Mouse (Mus musculus) heart, embryonic 16.5 days (tissue): Measurements from ENCODE around the gene Sectm1a. TPM values are rescaled to one million over a fixed set of nuclear protein-coding genes. Genes with fewer than 3 reads are reported as not detected.

Experiments used
- ATAC-seq: fragments of 200-750 bp; cut with Nextera tagmentation; replicated peaks from 2 replicates; pipeline ENCODE4 v1.8.0; 2017; ENCODE audit warnings: moderate number of reproducible peaks; ENCODE audit not compliant: insufficient read depth, low FRiP score; ENCODE audit errors: extremely low read depth
- H3K27ac ChIP-seq: fragments of 300-500 bp; sonication (generic); 2 replicates; pipeline ENCODE4 v1.5.1; 2014; ENCODE audit warnings: mild to moderate bottlenecking, low read length, control low read depth, moderate library complexity
- H3K27me3 ChIP-seq: fragments of 300-500 bp; sonication (generic); 2 replicates; pipeline ENCODE4 v1.6.1; 2014; ENCODE audit warnings: low read length, mixed read lengths; ENCODE audit not compliant: control insufficient read depth, insufficient read depth
- H3K36me3 ChIP-seq: fragments of 300-500 bp; sonication (generic); 2 replicates; pipeline ENCODE4 v1.6.1; 2014; ENCODE audit not compliant: control insufficient read depth, insufficient read depth
- H3K4me1 ChIP-seq: fragments of 300-500 bp; sonication (generic); 2 replicates; pipeline ENCODE4 v1.6.1; 2014; ENCODE audit warnings: low read length, mixed read lengths; ENCODE audit not compliant: control insufficient read depth, insufficient read depth
- H3K4me2 ChIP-seq: fragments of 300-500 bp; sonication (generic); 2 replicates; pipeline ENCODE4 v1.6.1; 2014; ENCODE audit warnings: low read depth, mild to moderate bottlenecking, control low read depth, low read length
- H3K4me3 ChIP-seq: fragments of 300-500 bp; sonication (generic); 2 replicates; pipeline ENCODE4 v1.5.1; 2014; ENCODE audit warnings: mild to moderate bottlenecking, control low read depth, low read length
- H3K9ac ChIP-seq: fragments of 300-500 bp; sonication (generic); 2 replicates; pipeline ENCODE4 v1.6.1; 2014; ENCODE audit warnings: low read length, control low read depth
- H3K9me3 ChIP-seq: fragments of 300-500 bp; sonication (generic); replicated peaks from 2 replicates; pipeline ENCODE4 v1.6.1; 2016; ENCODE audit warnings: low read length; ENCODE audit not compliant: control insufficient read depth
- WGBS: fragments of 180-500 bp; shearing (Covaris S2); extraction: QIAGEN DNeasy Blood & Tissue Kit; methylation state at CpG from one replicate; pipeline ENCODE4 v1.1.7; 2014; 5-methylcytosine and 5-hydroxymethylcytosine counted together
- polyA plus RNA-seq: library from polyadenylated mRNA; unstranded; fragments of >200 nt; fragmentation: Nextera tagmentation; extraction: Ambion mirVana; gene quantifications from 2 replicates; pipeline ENCODE4 v1.2.1, GENCODE M21; 2015

Sectm1a gene
- polyA plus RNA-seq, 1 experiment from 2014 or later, result 0.51 TPM

DNA sequence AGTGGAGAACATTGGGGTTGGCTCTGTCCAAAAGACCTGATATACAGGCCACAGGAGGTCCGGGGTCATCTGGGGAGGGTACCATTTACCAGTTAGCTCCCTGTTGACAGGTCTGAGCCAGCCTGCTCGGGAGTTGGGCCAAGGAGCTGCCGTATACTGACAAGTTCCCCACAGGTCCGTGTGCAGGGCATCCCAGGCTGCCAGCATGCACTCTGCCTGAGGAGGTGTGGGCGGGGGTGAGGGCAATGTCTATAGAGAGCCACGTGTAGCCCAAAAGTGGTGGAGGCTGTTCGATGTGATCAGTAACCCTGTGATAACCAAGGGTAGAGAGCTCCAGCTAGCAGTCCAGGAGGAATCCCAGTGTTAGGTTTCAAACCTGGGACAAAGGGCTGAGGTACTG is 18.7 kb upstream of the Sectm1a start:
- 43% methylated on average over 7 of the region's 7 CpGs for WGBS
- H3K27ac ChIP-seq, result no peak overlapping the region

GRCm38 (mm10) chr11:121092606-121093585 is 11.9 kb upstream of the Sectm1a start:
- H3K36me3 ChIP-seq, result no peaks in the 10 kb centered on the region
- no peak for ATAC-seq
- H3K4me1 ChIP-seq, result 0 out of 2 replicates have a peak, but pooled peaks cover 2% of the 10 kb centered on the region
- H3K9me3 ChIP-seq, result no peaks in the 10 kb centered on the region
- no peak overlapping the region for H3K4me2 ChIP-seq
- no peak overlapping the region for H3K9ac ChIP-seq
- 86% methylated on average over 14 of the region's 14 CpGs for WGBS
- H3K27me3 ChIP-seq, result no peaks in the 10 kb centered on the region
- H3K27ac ChIP-seq, result no peak overlapping the region
- no peak overlapping the region for H3K4me3 ChIP-seq

More for the DNA sequence above, 18.7 kb upstream of the Sectm1a start:
- no peak for ATAC-seq
- Histone ChIP-seq H3K4me2 (no peak overlapping the region), H3K36me3 (no peaks in the 10 kb centered on the region), H3K4me3 (no peak overlapping the region), H3K9ac (no peak overlapping the region), H3K4me1 (peaks cover 6% of the 10 kb centered on the region; the same call in 1 of the 2 replicates), H3K27me3 (no peaks in the 10 kb centered on the region), H3K9me3 (no peaks in the 10 kb centered on the region)

DNA sequence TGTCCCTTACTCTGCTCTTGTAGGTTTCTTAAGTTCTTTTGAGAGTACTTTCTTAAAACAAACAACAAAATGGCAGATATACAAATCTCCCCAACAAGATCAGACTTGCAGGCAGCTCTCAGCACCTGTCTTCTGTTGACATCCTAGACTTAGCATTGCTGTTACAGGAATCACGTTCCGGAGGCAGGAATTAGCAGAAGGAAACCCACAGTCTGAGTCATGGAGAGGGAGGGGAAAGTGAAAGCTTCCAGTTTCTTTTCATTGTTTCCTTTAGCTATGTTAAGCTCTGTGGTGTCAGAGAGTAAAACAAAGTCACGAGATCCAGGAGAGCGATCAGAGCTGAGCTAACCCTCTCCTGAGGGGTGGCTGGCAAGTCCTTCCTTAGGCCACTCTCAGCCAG is 9.9 kb upstream of the Sectm1a start:
- 59% methylated on average over 4 of the region's 4 CpGs for WGBS
- Histone ChIP-seq H3K27ac (no peak overlapping the region), H3K9ac (no peak overlapping the region)

DNA sequence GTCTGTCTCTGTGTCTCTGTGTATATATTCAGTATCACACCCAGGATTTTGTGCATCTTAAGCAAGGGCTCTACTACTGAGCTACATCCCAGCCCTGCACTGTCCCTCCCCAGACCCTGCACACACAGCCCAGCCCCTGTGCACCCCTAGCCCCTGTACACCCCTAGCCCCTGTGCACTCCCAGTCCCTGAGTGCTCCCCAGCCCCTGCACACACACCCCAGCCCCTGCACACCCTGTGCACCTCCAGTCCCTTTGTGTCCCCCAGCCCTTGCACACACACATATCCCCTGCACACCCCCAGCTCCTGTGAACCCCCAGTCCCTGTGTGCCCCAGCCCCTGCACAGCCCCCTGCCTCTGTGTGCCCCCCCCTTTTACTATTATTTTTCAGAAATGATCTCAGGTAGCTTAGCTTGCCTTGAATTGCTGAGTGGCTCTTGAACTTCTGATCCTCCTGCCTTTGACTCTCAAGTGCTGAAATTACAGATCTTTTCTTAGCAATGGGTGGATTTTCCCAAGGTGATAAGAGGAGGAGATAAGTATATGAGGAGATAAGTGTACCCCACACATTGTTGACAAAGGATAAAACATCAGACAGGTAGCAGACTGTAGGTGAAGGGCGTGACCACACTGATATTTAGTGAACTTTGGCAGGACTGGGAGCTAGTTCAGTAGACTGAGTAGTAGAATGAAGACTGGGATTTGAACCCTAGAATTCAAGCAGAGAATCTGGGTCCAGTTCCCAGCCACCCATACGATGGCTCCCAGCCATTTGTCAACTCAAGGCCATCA is 8.9 kb upstream of the Sectm1a start:
- Histone ChIP-seq H3K4me2 (no peak overlapping the region), H3K27ac (no peak overlapping the region), H3K9ac (no peak overlapping the region), H3K9me3 (no peaks in the 10 kb centered on the region), H3K36me3 (no peaks in the 10 kb centered on the region), H3K4me1 (0 out of 2 replicates have a peak, but pooled peaks cover 2% of the 10 kb centered on the region), H3K4me3 (no peak overlapping the region), H3K27me3 (no peaks in the 10 kb centered on the region)
- ATAC-seq, result no peak
- 76% methylated on average over 2 of the region's 2 CpGs for WGBS

More for the DNA sequence above, 9.9 kb upstream of the Sectm1a start:
- H3K9me3 ChIP-seq, result no peaks in the 10 kb centered on the region
- ATAC-seq, result no peak
- no peak overlapping the region for H3K4me2 ChIP-seq
- H3K4me3 ChIP-seq, result no peak overlapping the region
- no peaks in the 10 kb centered on the region for H3K27me3 ChIP-seq
- no peaks in the 10 kb centered on the region for H3K36me3 ChIP-seq
- H3K4me1 ChIP-seq, result 0 out of 2 replicates have a peak, but pooled peaks cover 2% of the 10 kb centered on the region

- Histone ChIP-seq H3K4me1 (0 out of 2 replicates have a peak, but pooled peaks cover 2% of the 10 kb centered on the region), H3K9ac (no peak overlapping the region), H3K27ac (no peak overlapping the region), H3K36me3 (no peaks in the 10 kb centered on the region), H3K27me3 (no peaks in the 10 kb centered on the region), H3K4me3 (no peak overlapping the region), H3K9me3 (no peaks in the 10 kb centered on the region), H3K4me2 (no peak overlapping the region)
- 39% methylated on average over 6 of the region's 6 CpGs for WGBS
- ATAC-seq, result no peak
These were observed 8.0 kb upstream of the Sectm1a start for GRCm38 (mm10) chr11:121088997-121089396.

DNA sequence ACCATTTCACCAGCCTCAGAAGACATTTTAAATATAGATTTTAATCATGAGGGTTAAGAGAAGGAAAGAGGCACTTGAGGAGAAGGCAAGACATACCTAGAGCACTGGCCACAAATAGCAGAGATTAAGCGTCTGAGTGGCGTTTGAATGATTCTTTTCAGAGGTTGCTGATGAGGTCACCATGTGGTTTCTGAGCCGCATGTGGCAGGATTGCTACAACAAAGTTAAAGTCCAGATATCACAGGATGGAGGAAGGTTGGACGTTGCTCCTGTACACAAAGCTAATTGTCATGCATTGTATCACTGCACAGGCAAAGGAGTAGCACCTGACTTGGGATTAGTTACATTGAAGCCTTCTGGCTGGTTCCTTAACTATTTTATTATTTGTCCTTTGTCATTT is 5.3 kb upstream of the Sectm1a start:
- 31% methylated on average over 4 of the region's 4 CpGs for WGBS
- H3K9me3 ChIP-seq, result no peaks in the 10 kb centered on the region
- H3K4me2 ChIP-seq, result no peak overlapping the region
- no peaks in the 10 kb centered on the region for H3K36me3 ChIP-seq
- 0 out of 2 replicates have a peak, but pooled peaks cover 2% of the 10 kb centered on the region for H3K4me1 ChIP-seq
- no peak overlapping the region for H3K4me3 ChIP-seq
- H3K27me3 ChIP-seq, result no peaks in the 10 kb centered on the region
- H3K9ac ChIP-seq, result no peak overlapping the region
- H3K27ac ChIP-seq, result no peak overlapping the region
- ATAC-seq, result no peak

- no peaks in the 10 kb centered on the region for H3K36me3 ChIP-seq
- H3K9me3 ChIP-seq, result no peaks in the 10 kb centered on the region
- H3K27ac ChIP-seq, result no peak overlapping the region
- H3K9ac ChIP-seq, result no peak overlapping the region
- no peak overlapping the region for H3K4me3 ChIP-seq
- H3K4me1 ChIP-seq, result 0 out of 2 replicates have a peak, but pooled peaks cover 2% of the 10 kb centered on the region
- H3K4me2 ChIP-seq, result no peak overlapping the region
- 65% methylated on average over 5 of the region's 5 CpGs for WGBS
- no peaks in the 10 kb centered on the region for H3K27me3 ChIP-seq
- ATAC-seq, result no peak
These were observed 4.2 kb upstream of the Sectm1a start for GRCm38 (mm10) chr11:121085181-121085580.

GRCm38 (mm10) chr11:121082857-121083500 is 2.0 kb upstream of the Sectm1a start:
- no peaks in the 10 kb centered on the region for H3K27me3 ChIP-seq
- H3K36me3 ChIP-seq, result no peaks in the 10 kb centered on the region
- no peak for ATAC-seq
- H3K9me3 ChIP-seq, result no peaks in the 10 kb centered on the region
- no peak overlapping the region for H3K4me3 ChIP-seq
- no peak overlapping the region for H3K9ac ChIP-seq
- WGBS, result 57% methylated on average over 6 of the region's 6 CpGs
- no peaks in the 10 kb centered on the region for H3K4me1 ChIP-seq
- 0 out of 2 replicates have a peak overlapping the region, but pooled peaks have one; percentile 23 for H3K27ac ChIP-seq
- H3K4me2 ChIP-seq, result no peak overlapping the region
